Mouse (Mus musculus) bone marrow macrophage, adult 2 months (primary cell): ENCODE measurements around the gene Traip.

Experiments used
- CTCF ChIP-seq: IDR thresholded peaks from 2 replicates; pipeline ENCODE4 v1.5.1; 2012; ENCODE audit warnings: low read depth, mild to moderate bottlenecking, low read length, moderate library complexity
- POLR2A ChIP-seq: IDR thresholded peaks from 2 replicates; pipeline ENCODE4 v1.6.1; 2012; ENCODE audit warnings: mild to moderate bottlenecking, low read depth, low read length, borderline replicate concordance

GRCm38 (mm10) chr9:107900840-107901626 is 48.9 kb upstream of the Traip start:
- TF ChIP-seq CTCF: no peak
- TF ChIP-seq POLR2A: no peak
